Mouse (Mus musculus): ENCODE measurements at regions not wholly inside any gene's neighbourhood (a gene's known extent, or its start where the extent isn't known, plus 50 kb on each side); places are given as distances from the start of the nearest gene placed in this dataset.
A peak's percentile ranks its signal among the peaks of the same experiment; 100 is the strongest.
"Not testable (repeated sequence)": the region's sequence is repeated elsewhere in the genome, so short reads cannot be mapped to it uniquely, and the experiment has no call there.

GRCm38 (mm10) chr15:16909396-16909795 lies 180.8 kb downstream of the Cdh9 start:
- H3K36me3 ChIP-seq (ENCODE audit: control insufficient read depth, insufficient read depth, low read length), result no peaks in the 10 kb centered on the region
- WGBS, result 50% methylated on average over 1 of the region's 1 CpGs
- no peak overlapping the region for H3K9ac ChIP-seq (ENCODE audit: low read length)
- ATAC-seq (no peak), DNase-seq (ENCODE audit: low spot score) (no peak)
- H3K9me3 ChIP-seq (replicated peaks; ENCODE audit: control insufficient read depth, low read length), result no peaks in the 10 kb centered on the region
- no peak overlapping the region for H3K4me3 ChIP-seq (ENCODE audit: low read depth, low read length)
- no peaks in the 10 kb centered on the region for H3K27me3 ChIP-seq (replicated peaks; ENCODE audit: control insufficient read depth, insufficient read depth, low read length)
- H3K4me1 ChIP-seq (ENCODE audit: control insufficient read depth, insufficient read depth, low read length), result no peaks in the 10 kb centered on the region
- no peak overlapping the region for H3K4me2 ChIP-seq (ENCODE audit: low read length)
- no peak overlapping the region for H3K27ac ChIP-seq (ENCODE audit: low read depth, low read length)

DNA sequence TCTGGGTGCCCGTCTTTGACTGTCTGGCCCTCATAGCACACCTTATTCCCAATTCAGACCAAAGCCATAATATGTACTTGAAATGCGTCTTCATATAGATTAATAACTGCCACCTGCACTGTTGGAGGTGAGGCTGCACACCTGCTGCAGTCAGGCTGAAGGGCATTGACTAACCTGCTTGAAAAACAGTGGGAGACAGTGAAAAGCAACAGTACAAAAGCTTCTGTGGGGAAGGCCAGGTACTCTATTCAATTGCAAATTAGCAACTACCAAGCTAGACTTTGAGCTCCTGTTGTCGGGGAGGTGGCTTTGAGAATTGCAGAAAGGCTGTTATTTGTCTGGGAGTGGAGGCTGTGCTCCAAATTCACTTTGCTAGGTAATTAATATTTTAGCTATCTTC lies 181.4 kb downstream of the Cdh9 start:
- H3K27ac ChIP-seq (ENCODE audit: low read depth, low read length); H3K4me3 ChIP-seq (ENCODE audit: low read depth, low read length); H3K27me3 ChIP-seq (replicated peaks; ENCODE audit: control insufficient read depth, insufficient read depth, low read length); H3K36me3 ChIP-seq (ENCODE audit: control insufficient read depth, insufficient read depth, low read length); H3K9me3 ChIP-seq (replicated peaks; ENCODE audit: control insufficient read depth, low read length); H3K4me1 ChIP-seq (ENCODE audit: control insufficient read depth, insufficient read depth, low read length); DNase-seq (ENCODE audit: low spot score); ATAC-seq; H3K9ac ChIP-seq (ENCODE audit: low read length); H3K4me2 ChIP-seq (ENCODE audit: low read length): not testable (repeated sequence)
- WGBS, result 65% methylated on average over 3 of the region's 3 CpGs

DNA sequence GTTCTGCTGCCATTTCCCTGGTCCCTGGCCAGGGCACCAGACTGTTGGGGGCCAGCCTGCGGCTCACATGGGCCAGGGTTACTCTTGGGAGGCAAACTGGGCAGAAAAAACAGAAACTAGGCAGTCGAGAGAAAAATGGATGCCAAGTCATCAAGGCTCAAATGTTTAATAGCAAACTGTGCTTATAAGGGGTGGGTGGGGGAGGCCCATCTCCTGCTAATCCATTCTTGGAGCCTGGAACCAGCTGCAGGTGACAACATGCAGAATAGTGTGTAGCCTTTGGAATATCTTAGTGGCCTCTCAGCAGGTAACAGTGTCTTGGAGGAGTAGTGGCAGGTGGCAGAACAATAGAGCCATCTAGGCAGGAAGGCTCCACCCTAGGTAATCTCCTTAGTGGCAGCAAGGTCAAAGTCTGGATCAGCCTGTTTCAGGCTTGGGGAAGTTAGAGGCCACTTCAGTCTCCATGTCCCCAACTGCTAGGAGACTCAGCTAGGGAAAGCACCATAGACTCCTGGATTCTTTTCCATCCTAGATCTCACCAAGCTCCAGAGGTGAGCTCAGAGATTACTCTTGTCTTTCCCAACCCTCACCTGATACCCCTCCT lies 186.5 kb downstream of the Cdh9 start:
- Histone ChIP-seq H3K4me3 (ENCODE audit: low read depth, low read length) (no peak overlapping the region), H3K4me2 (ENCODE audit: low read length) (no peak overlapping the region), H3K9me3 (replicated peaks; ENCODE audit: control insufficient read depth, low read length) (no peaks in the 10 kb centered on the region), H3K4me1 (ENCODE audit: control insufficient read depth, insufficient read depth, low read length) (no peaks in the 10 kb centered on the region), H3K9ac (ENCODE audit: low read length) (no peak overlapping the region), H3K27ac (ENCODE audit: low read depth, low read length) (no peak overlapping the region), H3K27me3 (replicated peaks; ENCODE audit: control insufficient read depth, insufficient read depth, low read length) (no peaks in the 10 kb centered on the region), H3K36me3 (ENCODE audit: control insufficient read depth, insufficient read depth, low read length) (no peaks in the 10 kb centered on the region)
- WGBS, result 58% methylated on average over 2 of the region's 2 CpGs
- DNase-seq (ENCODE audit: low spot score) (no peak), ATAC-seq (no peak)

GRCm38 (mm10) chr15:16923246-16923645 lies 194.7 kb downstream of the Cdh9 start:
- DNase-seq (ENCODE audit: low spot score), result peak; percentile 65
- Histone ChIP-seq H3K27me3 (replicated peaks; ENCODE audit: control insufficient read depth, insufficient read depth, low read length) (no peaks in the 10 kb centered on the region), H3K4me2 (ENCODE audit: low read length) (no peak overlapping the region), H3K9me3 (replicated peaks; ENCODE audit: control insufficient read depth, low read length) (no peaks in the 10 kb centered on the region), H3K9ac (ENCODE audit: low read length) (no peak overlapping the region), H3K36me3 (ENCODE audit: control insufficient read depth, insufficient read depth, low read length) (no peaks in the 10 kb centered on the region), H3K27ac (ENCODE audit: low read depth, low read length) (no peak overlapping the region), H3K4me3 (ENCODE audit: low read depth, low read length) (no peak overlapping the region), H3K4me1 (ENCODE audit: control insufficient read depth, insufficient read depth, low read length) (no peaks in the 10 kb centered on the region)
- 76% methylated on average over 1 of the region's 1 CpGs for WGBS
- ATAC-seq, result no peak

- Histone ChIP-seq H3K9ac (ENCODE audit: low read length) (no peak overlapping the region), H3K27me3 (replicated peaks; ENCODE audit: control insufficient read depth, insufficient read depth, low read length) (no peaks in the 10 kb centered on the region), H3K36me3 (ENCODE audit: control insufficient read depth, insufficient read depth, low read length) (no peaks in the 10 kb centered on the region), H3K4me1 (ENCODE audit: control insufficient read depth, insufficient read depth, low read length) (no peaks in the 10 kb centered on the region), H3K27ac (ENCODE audit: low read depth, low read length) (no peak overlapping the region), H3K9me3 (replicated peaks; ENCODE audit: control insufficient read depth, low read length) (no peaks in the 10 kb centered on the region), H3K4me3 (ENCODE audit: low read depth, low read length) (no peak overlapping the region), H3K4me2 (ENCODE audit: low read length) (no peak overlapping the region)
- ATAC-seq (no peak), DNase-seq (ENCODE audit: low spot score) (no peak)
- 91% methylated on average over 2 of the region's 2 CpGs for WGBS
Observed at GRCm38 (mm10) chr15:16933137-16933677, 204.7 kb downstream of the Cdh9 start.

GRCm38 (mm10) chr15:16934438-16934837 lies 205.9 kb downstream of the Cdh9 start:
- 89% methylated on average over 3 of the region's 3 CpGs for WGBS
- DNase-seq (ENCODE audit: low spot score), result no peak
- Histone ChIP-seq H3K4me3 (ENCODE audit: low read depth, low read length) (no peak overlapping the region), H3K4me1 (ENCODE audit: control insufficient read depth, insufficient read depth, low read length) (no peaks in the 10 kb centered on the region), H3K9ac (ENCODE audit: low read length) (no peak overlapping the region), H3K27me3 (replicated peaks; ENCODE audit: control insufficient read depth, insufficient read depth, low read length) (no peaks in the 10 kb centered on the region), H3K4me2 (ENCODE audit: low read length) (no peak overlapping the region), H3K36me3 (ENCODE audit: control insufficient read depth, insufficient read depth, low read length) (no peaks in the 10 kb centered on the region), H3K27ac (ENCODE audit: low read depth, low read length) (no peak overlapping the region), H3K9me3 (replicated peaks; ENCODE audit: control insufficient read depth, low read length) (no peaks in the 10 kb centered on the region)
- ATAC-seq, result no peak

DNA sequence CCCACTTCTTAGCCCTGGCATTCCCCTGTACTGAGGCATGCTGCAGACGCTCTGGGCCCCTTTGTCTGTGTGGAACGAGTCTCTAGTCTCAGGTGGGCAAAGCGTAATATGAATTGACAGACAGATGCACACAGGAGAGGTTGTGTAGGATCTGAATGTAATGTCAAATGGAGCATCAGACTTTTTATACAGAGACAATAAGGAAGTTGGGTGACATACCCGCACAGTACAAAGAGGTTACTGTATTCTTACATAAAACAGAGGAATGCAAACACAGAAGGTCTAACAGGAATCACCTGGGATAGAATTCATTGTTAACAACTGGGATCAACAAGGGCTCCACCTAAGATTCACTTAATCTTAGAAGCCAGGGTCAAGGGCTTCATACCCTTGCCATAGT lies 247.3 kb downstream of the Cdh9 start:
- not testable (repeated sequence) for H3K4me1 ChIP-seq (ENCODE audit: control insufficient read depth, insufficient read depth, low read length); H3K27ac ChIP-seq (ENCODE audit: low read depth, low read length); H3K9me3 ChIP-seq (replicated peaks; ENCODE audit: control insufficient read depth, low read length); DNase-seq (ENCODE audit: low spot score); ATAC-seq; H3K9ac ChIP-seq (ENCODE audit: low read length); H3K27me3 ChIP-seq (replicated peaks; ENCODE audit: control insufficient read depth, insufficient read depth, low read length); H3K4me2 ChIP-seq (ENCODE audit: low read length); H3K36me3 ChIP-seq (ENCODE audit: control insufficient read depth, insufficient read depth, low read length); H3K4me3 ChIP-seq (ENCODE audit: low read depth, low read length)
- WGBS, result 76% methylated on average over 4 of the region's 4 CpGs

- Histone ChIP-seq H3K9ac (ENCODE audit: low read length) (no peak overlapping the region), H3K36me3 (ENCODE audit: control insufficient read depth, insufficient read depth, low read length) (no peaks in the 10 kb centered on the region), H3K27me3 (replicated peaks; ENCODE audit: control insufficient read depth, insufficient read depth, low read length) (no peaks in the 10 kb centered on the region), H3K4me2 (ENCODE audit: low read length) (no peak overlapping the region), H3K9me3 (replicated peaks; ENCODE audit: control insufficient read depth, low read length) (no peaks in the 10 kb centered on the region), H3K4me1 (ENCODE audit: control insufficient read depth, insufficient read depth, low read length) (no peaks in the 10 kb centered on the region), H3K4me3 (ENCODE audit: low read depth, low read length) (no peak overlapping the region), H3K27ac (ENCODE audit: low read depth, low read length) (no peak overlapping the region)
- ATAC-seq (no peak), DNase-seq (ENCODE audit: low spot score) (no peak)
- 2% methylated on average over 1 of the region's 1 CpGs for WGBS
Observed at GRCm38 (mm10) chr15:16990848-16991247, 262.3 kb downstream of the Cdh9 start.

DNA sequence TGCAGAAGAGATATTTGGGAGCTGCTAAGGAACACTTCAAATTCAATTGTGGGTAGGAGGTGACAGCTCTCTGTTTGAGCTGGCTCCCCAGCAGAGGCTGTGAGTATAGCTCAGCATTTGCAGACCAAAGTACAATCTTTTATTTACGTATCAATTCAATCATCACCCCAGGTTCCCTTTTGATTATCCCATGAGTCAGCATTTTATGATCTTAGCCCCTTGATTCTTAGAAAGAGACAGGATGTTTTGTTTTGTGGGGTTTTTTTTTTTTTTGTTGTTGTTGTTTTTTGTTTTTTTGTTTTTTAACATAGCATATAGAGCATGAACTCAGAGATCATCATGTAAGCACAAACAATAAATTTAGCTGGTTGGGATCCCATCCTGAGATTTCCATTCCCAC lies 267.1 kb downstream of the Cdh9 start:
- H3K27me3 ChIP-seq (replicated peaks; ENCODE audit: control insufficient read depth, insufficient read depth, low read length), result no peaks in the 10 kb centered on the region
- no peaks in the 10 kb centered on the region for H3K4me1 ChIP-seq (ENCODE audit: control insufficient read depth, insufficient read depth, low read length)
- no peak overlapping the region for H3K27ac ChIP-seq (ENCODE audit: low read depth, low read length)
- no peaks in the 10 kb centered on the region for H3K36me3 ChIP-seq (ENCODE audit: control insufficient read depth, insufficient read depth, low read length)
- H3K9me3 ChIP-seq (replicated peaks; ENCODE audit: control insufficient read depth, low read length), result no peaks in the 10 kb centered on the region
- 80% methylated on average over 1 of the region's 1 CpGs for WGBS
- no peak for ATAC-seq
- H3K9ac ChIP-seq (ENCODE audit: low read length), result no peak overlapping the region
- DNase-seq (ENCODE audit: low spot score), result no peak
- H3K4me2 ChIP-seq (ENCODE audit: low read length), result no peak overlapping the region
- H3K4me3 ChIP-seq (ENCODE audit: low read depth, low read length), result no peak overlapping the region

Measured in forebrain, embryonic 14.5 days (tissue).